Mouse (Mus musculus) adrenal gland, adult (tissue): ENCODE results near the gene Rexo5.
A peak's percentile ranks its signal among the peaks of the same experiment; 100 is the strongest.

Source experiments
- DNase-seq, 2 experiments: peaks; one replicate each; pipeline ENCODE4 v3.0.0; 2022 to 2023; ENCODE audit warnings: low spot score in 1 of 2; ENCODE audit not compliant: inconsistent age in 2 of 2

Gene Rexo5

DNA sequence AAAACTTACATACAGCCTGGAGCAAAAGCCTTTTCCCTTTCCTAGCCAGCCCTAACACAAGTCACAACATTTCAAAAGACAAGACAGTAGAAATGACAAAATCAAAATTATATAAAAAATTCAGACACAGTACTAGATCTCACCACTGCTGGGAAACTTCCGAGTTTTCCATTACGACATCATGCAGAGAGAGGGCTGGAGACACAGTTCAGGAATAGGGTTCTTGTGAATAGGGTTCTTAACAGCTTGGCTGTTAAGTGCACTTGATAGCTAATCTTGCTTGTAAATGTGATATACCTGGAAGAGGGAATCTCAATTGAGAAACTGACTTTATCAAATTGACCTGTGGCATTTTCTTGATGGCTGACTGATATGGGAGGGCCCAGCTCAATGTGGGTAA lies 87.4 kb downstream of the Rexo5 start:
- DNase-seq, result no peak

DNA sequence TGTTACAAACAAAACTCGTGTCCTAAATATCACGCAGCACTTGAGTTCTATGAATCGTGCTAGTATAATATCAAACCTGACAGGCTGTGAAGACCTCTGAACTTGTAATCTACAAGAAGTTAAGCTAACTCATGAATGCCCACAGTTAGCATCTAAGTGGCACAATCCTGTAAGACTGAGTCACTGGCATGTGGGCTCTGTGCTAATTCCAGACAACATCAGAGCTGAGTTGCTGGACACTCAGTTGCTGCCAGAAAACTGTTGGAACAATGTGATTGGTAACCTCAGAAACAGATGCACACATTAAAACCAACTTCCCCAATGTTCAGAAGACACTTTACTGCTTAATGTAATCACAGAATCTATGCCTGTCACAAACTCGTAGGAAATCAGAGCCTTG lies 94.1 kb downstream of the Rexo5 start:
- no peak for DNase-seq

DNA sequence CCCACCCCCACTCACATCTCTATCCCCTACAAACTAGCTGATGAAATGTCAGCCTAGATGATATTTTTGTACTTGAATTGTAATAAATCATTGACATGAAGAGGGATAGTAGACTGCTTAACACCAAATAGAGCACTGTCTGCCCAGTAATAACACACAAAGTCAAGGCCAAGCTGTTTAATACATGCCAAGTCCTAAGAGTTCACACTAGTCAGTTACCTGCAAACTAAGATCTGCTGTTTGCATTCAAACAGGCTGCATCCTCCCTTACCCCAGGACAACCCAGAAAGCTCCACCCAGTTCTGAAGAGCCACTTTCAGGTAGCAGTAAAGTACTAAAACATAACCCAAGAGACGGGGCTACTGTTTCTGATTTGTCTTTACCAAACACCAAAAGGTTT lies 98.4 kb downstream of the Rexo5 start:
- peak in 1 of 2 experiments; percentile 64 for DNase-seq

DNA sequence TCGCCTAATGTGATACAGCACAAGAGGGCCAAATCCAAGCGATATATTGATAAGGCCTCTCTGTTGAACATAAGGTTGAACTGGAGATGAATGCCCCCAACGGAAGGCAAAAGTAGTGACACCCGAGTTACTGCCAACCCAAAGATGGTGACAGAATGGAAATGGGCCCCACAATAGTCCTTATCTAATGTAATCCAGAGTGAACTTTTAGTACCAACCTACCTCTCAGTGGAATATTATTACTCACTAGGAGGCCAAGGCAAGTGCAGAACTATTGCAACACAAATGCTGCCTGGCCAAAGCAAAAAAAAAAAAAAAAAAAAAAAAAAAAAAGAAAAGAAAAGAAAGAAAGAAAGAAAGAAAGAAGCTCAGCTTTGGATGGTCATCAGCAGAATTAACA lies 98.9 kb downstream of the Rexo5 start:
- no peak for DNase-seq

DNA sequence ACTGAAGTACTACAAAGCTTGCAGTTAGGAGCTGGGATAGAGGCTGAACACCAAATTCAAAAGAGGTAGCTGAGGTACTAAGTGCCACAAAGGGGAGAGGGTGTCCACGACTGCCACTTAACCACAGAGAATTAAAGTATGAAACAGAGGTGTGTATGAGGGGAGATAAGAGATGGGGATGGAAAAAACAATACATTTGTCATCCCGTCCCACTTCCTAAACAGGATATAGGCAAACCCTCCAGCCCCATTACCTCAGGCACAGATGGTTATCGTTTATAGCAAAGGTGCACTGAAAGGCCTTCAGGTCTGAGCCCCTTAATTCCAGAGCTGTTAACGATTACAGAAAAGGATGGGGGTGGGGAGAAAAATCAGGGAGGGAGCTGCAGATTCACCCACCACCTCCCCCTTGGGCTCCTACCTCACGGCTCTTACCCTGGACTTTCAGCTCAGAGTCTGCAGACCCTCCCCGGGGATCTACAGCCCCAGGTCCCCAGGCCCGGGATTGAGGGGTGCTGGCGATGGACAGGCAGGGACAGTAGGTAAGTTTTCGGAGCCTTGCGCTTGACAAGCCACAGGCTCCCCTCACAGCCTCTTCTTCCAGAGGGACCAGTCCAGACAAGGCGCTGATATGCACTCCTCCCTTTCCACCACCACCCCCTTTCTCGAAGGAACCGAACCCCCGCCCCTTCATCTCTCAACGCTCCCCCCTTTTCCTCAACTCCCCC lies 101.2 kb downstream of the Rexo5 start:
- DNase-seq, result no peak

DNA sequence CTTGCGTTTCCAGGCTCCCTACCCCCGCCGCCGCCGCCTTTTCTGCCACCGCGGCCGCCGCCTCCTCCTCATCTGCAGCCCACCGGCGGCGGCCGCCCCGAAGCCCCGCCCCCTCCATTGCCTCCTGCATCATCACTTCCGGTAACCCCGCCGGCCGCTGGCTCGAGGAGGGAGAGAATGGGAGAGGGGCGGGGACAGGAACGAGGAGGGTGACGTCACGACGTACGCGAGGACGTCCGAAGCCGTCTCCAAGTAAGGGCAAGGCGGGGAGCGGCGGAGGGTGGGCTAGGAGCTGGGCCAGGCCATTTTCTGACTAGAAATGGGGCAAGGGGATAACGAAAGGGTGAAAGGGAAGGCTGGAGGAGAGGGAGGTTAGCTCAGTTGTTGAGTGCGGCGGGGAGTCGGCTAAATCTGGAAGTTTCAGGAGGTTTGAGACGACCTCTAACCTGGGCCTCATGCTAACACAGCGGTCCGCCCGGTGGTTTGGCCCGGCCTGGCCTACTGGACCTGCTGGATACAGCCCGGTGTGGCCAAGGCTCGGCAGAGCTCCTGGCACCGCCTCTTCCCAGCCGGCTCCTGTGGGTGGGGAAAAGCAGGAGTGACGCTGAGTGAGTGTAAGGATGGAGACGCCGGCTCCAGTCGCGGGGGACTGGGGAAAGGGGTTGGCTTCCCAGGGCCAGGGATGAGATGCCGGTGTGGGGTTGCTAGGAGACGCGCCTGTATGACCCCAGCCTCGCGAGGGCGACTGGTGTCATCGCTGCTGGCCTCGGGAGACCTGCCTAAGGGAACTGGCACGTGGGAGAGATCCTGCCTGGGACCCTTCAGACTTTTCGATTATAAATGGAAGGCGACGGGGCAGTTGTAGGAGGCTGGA lies 102.1 kb downstream of the Rexo5 start, which contains the start of the genes Lyrm1 and Dcun1d3:
Gene Lyrm1, plus strand, starts transcription at position 223 of the 874 bp plus-strand sequence.
Gene Dcun1d3, minus strand, starts transcription at position 660 of the 874 bp plus-strand sequence.
- peak; percentile 98 to 99 for DNase-seq

DNA sequence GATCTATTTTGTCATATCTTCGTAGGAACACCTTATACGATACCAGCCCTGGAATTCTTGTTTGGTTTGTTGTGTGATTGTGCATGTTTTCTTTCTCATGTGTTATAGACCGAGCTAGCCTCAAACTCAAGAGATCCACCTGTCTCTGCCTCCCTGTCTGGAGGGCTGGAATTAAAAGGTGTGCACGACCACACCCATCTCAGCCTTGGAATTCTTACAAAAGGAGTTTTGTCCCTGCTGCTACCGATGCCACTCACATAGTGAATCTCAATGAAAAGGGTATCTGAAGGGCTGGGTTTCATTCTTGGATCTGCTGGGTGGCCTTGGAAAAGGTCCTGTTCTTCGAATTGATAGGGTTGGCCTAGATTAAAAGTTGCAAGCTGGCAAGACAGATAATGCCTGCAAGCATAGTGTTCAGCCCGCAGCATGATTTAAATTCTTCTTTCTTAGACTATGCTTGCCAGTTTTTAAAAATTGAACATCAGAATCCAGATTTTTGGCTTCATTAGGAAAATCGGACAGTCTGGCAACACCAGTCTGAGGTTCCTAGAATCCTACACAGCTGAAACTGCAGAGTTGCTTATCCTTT lies 103.8 kb downstream of the Rexo5 start:
- DNase-seq, result no peak

DNA sequence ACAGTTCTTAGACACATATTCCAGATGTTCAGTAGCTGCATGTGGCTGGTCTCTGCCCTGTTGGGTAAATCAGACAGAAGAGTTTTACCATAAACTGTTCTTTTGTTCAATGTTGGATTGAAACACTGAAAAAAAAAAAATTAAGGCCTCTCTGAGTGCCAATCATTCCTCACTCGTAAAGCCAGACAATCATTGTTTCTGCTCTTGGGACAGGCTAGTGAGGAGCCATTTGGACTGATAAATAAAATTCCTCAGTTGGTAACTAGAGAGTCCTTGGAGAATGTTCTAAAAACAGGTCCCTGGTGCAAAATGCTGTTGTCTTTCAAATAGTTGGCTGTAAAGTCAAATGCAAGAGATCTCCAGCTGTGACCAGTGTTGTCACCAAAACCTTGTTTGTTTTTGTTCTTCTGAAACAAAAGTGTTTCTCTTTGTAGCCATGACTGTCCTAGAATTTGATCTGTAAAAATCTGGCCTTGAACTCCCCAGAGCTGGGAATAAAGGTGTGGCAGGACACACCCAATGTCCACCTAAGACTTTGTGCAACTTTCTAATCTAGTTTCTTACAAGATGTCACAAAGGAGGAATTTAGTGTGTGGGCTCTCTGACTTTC lies 104.5 kb downstream of the Rexo5 start:
- no peak for DNase-seq
